Mouse (Mus musculus) embryonic facial prominence, embryonic 10.5 days (tissue): ENCODE results near the gene Gm28230. TPM values are rescaled to one million over a fixed set of nuclear protein-coding genes. Genes with fewer than 3 reads are reported as not detected.

ENCODE experiments used
- DNase-seq: peaks from one replicate; pipeline ENCODE4 v3.0.0-alpha.2; 2017; ENCODE audit warnings: low spot score
- H3K27ac ChIP-seq: fragments of 300-500 bp; sonication (generic); replicated peaks from 2 replicates; pipeline ENCODE4 v1.5.1; 2016; ENCODE audit warnings: mild to moderate bottlenecking
- H3K27me3 ChIP-seq: fragments of 300-500 bp; sonication (generic); replicated peaks from 2 replicates; pipeline ENCODE4 v1.6.1; 2016; ENCODE audit warnings: low read depth, mild to moderate bottlenecking; ENCODE audit not compliant: poor library complexity, severe bottlenecking
- H3K36me3 ChIP-seq: fragments of 300-500 bp; sonication (generic); replicated peaks from 2 replicates; pipeline ENCODE4 v1.6.1; 2016; ENCODE audit warnings: mild to moderate bottlenecking, moderate library complexity
- H3K4me1 ChIP-seq: fragments of 300-500 bp; sonication (generic); 2 replicates; pipeline ENCODE4 v1.6.1; 2016
- H3K4me3 ChIP-seq: fragments of 300-500 bp; sonication (generic); 2 replicates; pipeline ENCODE4 v1.5.1; 2016; ENCODE audit warnings: mild to moderate bottlenecking, moderate library complexity
- H3K9me3 ChIP-seq: fragments of 300-500 bp; sonication (generic); 2 replicates; pipeline ENCODE4 v1.6.1; 2016; ENCODE audit warnings: mild to moderate bottlenecking
- WGBS: fragments of 180-500 bp; shearing (Covaris S2); methylation state at CpG from one replicate; pipeline ENCODE4 v1.1.7; 2016; 5-methylcytosine and 5-hydroxymethylcytosine counted together
- polyA plus RNA-seq: library from polyadenylated mRNA; unstranded; fragments of >200 nt; fragmentation: Nextera tagmentation; extraction: Ambion mirVana; gene quantifications from 2 replicates; pipeline ENCODE4 v1.2.1, GENCODE M21; 2016

Gm28230 gene
- polyA plus RNA-seq, 1 experiment from 2014 or later = not detected

GRCm38 (mm10) chr2:74735851-74736687, 9.5 kb downstream of the Gm28230 start:
- under 1% methylated on average over 42 of the region's 42 CpGs for WGBS
- Histone ChIP-seq H3K4me1 (peaks cover 17% of the 10 kb centered on the region; the same call in 1 of the 2 replicates), H3K9me3 (no peaks in the 10 kb centered on the region), H3K27me3 (peaks cover 100% of the 10 kb centered on the region), H3K27ac (no peak overlapping the region), H3K36me3 (no peaks in the 10 kb centered on the region), H3K4me3 (peak overlapping the region; percentile 41)
- peak; percentile 62 for DNase-seq

- peaks cover 100% of the 10 kb centered on the region for H3K27me3 ChIP-seq
- no peaks in the 10 kb centered on the region for H3K36me3 ChIP-seq
- 2% methylated on average over 15 of the region's 15 CpGs for WGBS
- H3K27ac ChIP-seq = no peak overlapping the region
- no peaks in the 10 kb centered on the region for H3K9me3 ChIP-seq
- peaks cover 17% of the 10 kb centered on the region; the same call in 1 of the 2 replicates for H3K4me1 ChIP-seq
- no peak for DNase-seq
- peak overlapping the region; percentile 41; the same call in 1 of the 2 replicates for H3K4me3 ChIP-seq
Observed at GRCm38 (mm10) chr2:74736688-74737577, 10.4 kb downstream of the Gm28230 start.

- Histone ChIP-seq H3K4me1 (peaks cover 16% of the 10 kb centered on the region; the same call in 1 of the 2 replicates), H3K4me3 (peak overlapping the region; percentile 14; the same call in 1 of the 2 replicates)
- 1% methylated on average over 7 of the region's 7 CpGs for WGBS
Observed at GRCm38 (mm10) chr2:74737578-74738070, 11.1 kb downstream of the Gm28230 start.

GRCm38 (mm10) chr2:74738623-74739475, 12.3 kb downstream of the Gm28230 start:
- Histone ChIP-seq H3K36me3 (no peaks in the 10 kb centered on the region), H3K4me3 (peak overlapping the region; percentile 19; the same call in 1 of the 2 replicates), H3K27me3 (peaks cover 100% of the 10 kb centered on the region), H3K27ac (no peak overlapping the region), H3K9me3 (no peaks in the 10 kb centered on the region), H3K4me1 (peaks cover 12% of the 10 kb centered on the region; the same call in 1 of the 2 replicates)
- under 1% methylated on average over 20 of the region's 20 CpGs for WGBS
- no peak for DNase-seq

More at GRCm38 (mm10) chr2:74737578-74738070, 11.1 kb downstream of the Gm28230 start:
- peak; percentile 50 for DNase-seq
- Histone ChIP-seq H3K27ac (no peak overlapping the region), H3K36me3 (no peaks in the 10 kb centered on the region), H3K27me3 (peaks cover 100% of the 10 kb centered on the region), H3K9me3 (no peaks in the 10 kb centered on the region)

- DNase-seq = no peak
- Histone ChIP-seq H3K27me3 (peaks cover 100% of the 10 kb centered on the region), H3K9me3 (no peaks in the 10 kb centered on the region), H3K4me1 (peaks cover 12% of the 10 kb centered on the region; the same call in 1 of the 2 replicates), H3K27ac (no peak overlapping the region), H3K4me3 (0 out of 2 replicates have a peak overlapping the region, but pooled peaks have one; percentile 19), H3K36me3 (no peaks in the 10 kb centered on the region)
- 3% methylated on average over 2 of the region's 2 CpGs for WGBS
Observed at GRCm38 (mm10) chr2:74739476-74739800, 12.9 kb downstream of the Gm28230 start.

GRCm38 (mm10) chr2:74739869-74740268, 13.3 kb downstream of the Gm28230 start:
- H3K4me3 ChIP-seq = peak overlapping the region; percentile 35

GRCm38 (mm10) chr2:74740311-74741091, 14.0 kb downstream of the Gm28230 start:
- Histone ChIP-seq H3K27ac (peak overlapping the region; percentile 35; the same call in 1 of the 2 replicates), H3K27me3 (peaks cover 100% of the 10 kb centered on the region), H3K4me3 (peak overlapping the region; percentile 35), H3K4me1 (peaks cover 12% of the 10 kb centered on the region; the same call in 1 of the 2 replicates), H3K36me3 (no peaks in the 10 kb centered on the region), H3K9me3 (no peaks in the 10 kb centered on the region)
- WGBS = 1% methylated on average over 43 of the region's 43 CpGs
- peak; percentile 62 for DNase-seq

More at GRCm38 (mm10) chr2:74739869-74740268, 13.3 kb downstream of the Gm28230 start:
- no peak for DNase-seq
- peaks cover 100% of the 10 kb centered on the region for H3K27me3 ChIP-seq
- H3K4me1 ChIP-seq = peaks cover 12% of the 10 kb centered on the region; the same call in 1 of the 2 replicates
- WGBS = 2% methylated on average over 14 of the region's 14 CpGs
- H3K27ac ChIP-seq = peak overlapping the region; percentile 35; the same call in 1 of the 2 replicates
- H3K9me3 ChIP-seq = no peaks in the 10 kb centered on the region
- no peaks in the 10 kb centered on the region for H3K36me3 ChIP-seq

- Histone ChIP-seq H3K4me1 (peaks cover 4% of the 10 kb centered on the region; the same call in 1 of the 2 replicates), H3K9me3 (no peaks in the 10 kb centered on the region), H3K4me3 (no peak overlapping the region), H3K27me3 (peaks cover 100% of the 10 kb centered on the region), H3K36me3 (no peaks in the 10 kb centered on the region), H3K27ac (no peak overlapping the region)
- 26% methylated on average over 2 of the region's 3 CpGs for WGBS
- DNase-seq = no peak
Observed at GRCm38 (mm10) chr2:74741252-74741978, 14.9 kb downstream of the Gm28230 start.

- H3K27ac ChIP-seq = no peak overlapping the region
- no peaks in the 10 kb centered on the region for H3K9me3 ChIP-seq
- H3K27me3 ChIP-seq = peaks cover 100% of the 10 kb centered on the region
- no peak for DNase-seq
- H3K4me3 ChIP-seq = no peak overlapping the region
- H3K4me1 ChIP-seq = peaks cover 9% of the 10 kb centered on the region; the same call in 1 of the 2 replicates
- H3K36me3 ChIP-seq = no peaks in the 10 kb centered on the region
Observed at GRCm38 (mm10) chr2:74741979-74742277, 15.4 kb downstream of the Gm28230 start.

- H3K36me3 ChIP-seq = no peaks in the 10 kb centered on the region
- 2% methylated on average over 6 of the region's 6 CpGs for WGBS
- H3K4me3 ChIP-seq = peak overlapping the region; percentile 45; the same call in 1 of the 2 replicates
- H3K27ac ChIP-seq = no peak overlapping the region; the same call in 1 of the 2 replicates
- no peaks in the 10 kb centered on the region for H3K9me3 ChIP-seq
- peak; percentile 20 for DNase-seq
- peaks cover 100% of the 10 kb centered on the region for H3K27me3 ChIP-seq
- H3K4me1 ChIP-seq = peaks cover 19% of the 10 kb centered on the region
Observed at GRCm38 (mm10) chr2:74745540-74746297, 19.2 kb downstream of the Gm28230 start.
